Mouse (Mus musculus) heart, adult 18-20 months (tissue): ENCODE measurements around the gene Zdhhc17. TPM values are rescaled to one million over a fixed set of nuclear protein-coding genes. Genes with fewer than 3 reads are reported as not detected.
A peak's percentile ranks its signal among the peaks of the same experiment; 100 is the strongest.

ENCODE experiments used
- DNase-seq, 2 experiments: peaks; one replicate each; pipeline ENCODE4 v3.0.0; 2021 to 2022; ENCODE audit warnings: mixed read lengths in 1 of 2
- total RNA-seq, 2 experiments: library from RNA; stranded (reverse); gene quantifications; 2 replicates each; pipeline ENCODE4 v1.2.3; 2021

The Zdhhc17 gene
- total RNA-seq, 2 experiments from 2014 or later, result 18.1 to 23.1 TPM

GRCm38 (mm10) chr10:110958879-110959278 lies 51.1 kb downstream of the Zdhhc17 start:
- no peak for DNase-seq

- DNase-seq, result peak; percentile 89 to 94
These were observed 56.9 kb downstream of the Zdhhc17 start for GRCm38 (mm10) chr10:110952937-110953451.

GRCm38 (mm10) chr10:110952271-110952670 lies 57.7 kb downstream of the Zdhhc17 start:
- no peak for DNase-seq

- no peak for DNase-seq
These were observed 58.2 kb downstream of the Zdhhc17 start for GRCm38 (mm10) chr10:110951748-110952147.

- DNase-seq, result no peak
These were observed 58.8 kb downstream of the Zdhhc17 start for GRCm38 (mm10) chr10:110951112-110951511.

- DNase-seq, result no peak
These were observed 62.4 kb downstream of the Zdhhc17 start for GRCm38 (mm10) chr10:110947574-110947973.

GRCm38 (mm10) chr10:110945966-110946365 lies 64.0 kb downstream of the Zdhhc17 start:
- no peak for DNase-seq

GRCm38 (mm10) chr10:110944175-110944574 lies 65.8 kb downstream of the Zdhhc17 start:
- DNase-seq, result no peak

- no peak for DNase-seq
These were observed 67.1 kb downstream of the Zdhhc17 start for GRCm38 (mm10) chr10:110942806-110943205.

GRCm38 (mm10) chr10:110941968-110942367 lies 68.0 kb downstream of the Zdhhc17 start:
- no peak for DNase-seq

GRCm38 (mm10) chr10:110940740-110941398 lies 69.1 kb downstream of the Zdhhc17 start:
- DNase-seq, result no peak

GRCm38 (mm10) chr10:110939717-110940116 lies 70.2 kb downstream of the Zdhhc17 start:
- DNase-seq, result no peak

GRCm38 (mm10) chr10:110938841-110939549 lies 70.9 kb downstream of the Zdhhc17 start:
- DNase-seq, result no peak

GRCm38 (mm10) chr10:110938361-110938760 lies 71.6 kb downstream of the Zdhhc17 start:
- DNase-seq, result no peak

GRCm38 (mm10) chr10:110935669-110936068 lies 74.3 kb downstream of the Zdhhc17 start:
- DNase-seq, result no peak

- no peak for DNase-seq
These were observed 74.9 kb downstream of the Zdhhc17 start for GRCm38 (mm10) chr10:110935081-110935480.

GRCm38 (mm10) chr10:110933584-110933983 lies 76.4 kb downstream of the Zdhhc17 start:
- no peak for DNase-seq

GRCm38 (mm10) chr10:110931913-110932560 lies 77.9 kb downstream of the Zdhhc17 start:
- no peak for DNase-seq

GRCm38 (mm10) chr10:110931161-110931912 lies 78.6 kb downstream of the Zdhhc17 start:
- DNase-seq, result no peak

GRCm38 (mm10) chr10:110929756-110930155 lies 80.2 kb downstream of the Zdhhc17 start:
- DNase-seq, result no peak

- peak; percentile 68 to 73 for DNase-seq
These were observed 82.4 kb downstream of the Zdhhc17 start for GRCm38 (mm10) chr10:110927491-110927890.

- DNase-seq, result no peak
These were observed 87.3 kb downstream of the Zdhhc17 start for GRCm38 (mm10) chr10:110922612-110923011.
